ENCODE assay signal across 8 mouse cellular contexts in genomic region chr2:163718951-163719603, GRCm38 (mm10). TPM values are rescaled to one million over a fixed set of nuclear protein-coding genes. Genes with fewer than 3 reads are reported as not detected.
A peak's percentile ranks its signal among the peaks of the same experiment; 100 is the strongest.
DNase-seq lines count a peak whose midpoint lies in the region; ATAC-seq and TF ChIP-seq lines count a peak whose summit lies in the region.

No protein-coding gene starts in this region.

- H3K27ac ChIP-seq in bone marrow, adult 2 months (ENCODE audit: control insufficient read depth, insufficient read depth, low read depth, low read length, poor library complexity) = peak overlapping the region; percentile 5; the same call in 1 of the 2 replicates
- H3K27ac ChIP-seq in embryonic facial prominence, embryonic 15.5 days (replicated peaks) = peak overlapping the region; percentile 51; the same call in 1 of the 2 replicates
- 0 out of 2 replicates have a peak overlapping the region, but pooled peaks have one; percentile 29 for H3K27ac ChIP-seq in limb, embryonic 14.5 days (replicated peaks; ENCODE audit: low read depth, low read length)
- no peak overlapping the region for H3K27ac ChIP-seq in midbrain, postnatal 0 days (ENCODE audit: low read depth, low read length)

- no peaks in the 10 kb centered on the region for H3K9me3 ChIP-seq in embryonic facial prominence, embryonic 15.5 days (replicated peaks)
- no peaks in the 10 kb centered on the region for H3K9me3 ChIP-seq in limb, embryonic 14.5 days (ENCODE audit: control insufficient read depth, low read length)
- no peaks in the 10 kb centered on the region for H3K9me3 ChIP-seq in midbrain, postnatal 0 days (ENCODE audit: low read length)

- peak; percentile 85 for DNase-seq in A20 (ENCODE audit: low read depth, low spot score)
- DNase-seq in heart, adult 9 months (ENCODE audit: low spot score in 2 of 2) = peak; percentile 59 to 77
- DNase-seq in kidney, adult 9 months = peak; percentile 71
- peak; percentile 90 for DNase-seq in limb, embryonic 14.5 days (ENCODE audit: low spot score)
- peak; percentile 93 for DNase-seq in midbrain, postnatal 0 days (ENCODE audit: low spot score)
- DNase-seq in spleen, postnatal 10 days (ENCODE audit: low spot score in 2 of 2) = peak; percentile 74 to 88

- TF ChIP-seq POLR2A in bone marrow, adult 2 months (IDR thresholded peaks at IDR 0.05; ENCODE audit: borderline replicate concordance, control insufficient read depth, low read depth, low read length) = no peak
- TF ChIP-seq POLR2A in limb, embryonic 14.5 days (IDR thresholded peaks at IDR 0.05; ENCODE audit: borderline replicate concordance, extremely low read depth, insufficient read depth, insufficient read length) = no peak

- 0 out of 2 replicates have a peak, but pooled peaks cover 9% of the 10 kb centered on the region for H3K36me3 ChIP-seq in embryonic facial prominence, embryonic 15.5 days
- 0 out of 2 replicates have a peak, but pooled peaks cover 14% of the 10 kb centered on the region for H3K36me3 ChIP-seq in limb, embryonic 14.5 days (ENCODE audit: control insufficient read depth, insufficient read depth, low read length)
- peaks cover 3% of the 10 kb centered on the region; the same call in 1 of the 2 replicates for H3K36me3 ChIP-seq in midbrain, postnatal 0 days (ENCODE audit: insufficient read depth, low read length)

- peaks cover 7% of the 10 kb centered on the region; the same call in 1 of the 2 replicates for H3K4me1 ChIP-seq in bone marrow, adult 2 months (ENCODE audit: control insufficient read depth, insufficient read depth, low read length)
- peaks cover 19% of the 10 kb centered on the region for H3K4me1 ChIP-seq in embryonic facial prominence, embryonic 15.5 days
- peaks cover 4% of the 10 kb centered on the region; the same call in 1 of the 2 replicates for H3K4me1 ChIP-seq in limb, embryonic 14.5 days (ENCODE audit: control insufficient read depth, insufficient read depth, low read length)
- no peaks in the 10 kb centered on the region for H3K4me1 ChIP-seq in midbrain, postnatal 0 days (ENCODE audit: insufficient read depth, low read length)

- WGBS in bone marrow, adult 2 months = 26% methylated on average over 9 of the region's 9 CpGs
- 38% methylated on average over 9 of the region's 9 CpGs for WGBS in embryonic facial prominence, embryonic 15.5 days
- 41% methylated on average over 9 of the region's 9 CpGs for WGBS in limb, embryonic 14.5 days
- WGBS in midbrain, postnatal 0 days = 32% methylated on average over 9 of the region's 9 CpGs

- no peak overlapping the region for H3K9ac ChIP-seq in embryonic facial prominence, embryonic 15.5 days
- H3K9ac ChIP-seq in limb, embryonic 14.5 days (ENCODE audit: low read depth, low read length, severe bottlenecking) = no peak overlapping the region
- H3K9ac ChIP-seq in midbrain, postnatal 0 days (replicated peaks; ENCODE audit: low read length, poor library complexity, severe bottlenecking) = no peak overlapping the region

- H3K4me2 ChIP-seq in embryonic facial prominence, embryonic 15.5 days (replicated peaks) = no peak overlapping the region
- H3K4me2 ChIP-seq in limb, embryonic 14.5 days (replicated peaks; ENCODE audit: low read depth, low read length, severe bottlenecking) = no peak overlapping the region
- no peak overlapping the region for H3K4me2 ChIP-seq in midbrain, postnatal 0 days (ENCODE audit: low read depth, low read length, poor library complexity, severe bottlenecking)

- no peak overlapping the region for H3K4me3 ChIP-seq in bone marrow, adult 2 months (replicated peaks; ENCODE audit: control insufficient read depth, low read depth, low read length)
- H3K4me3 ChIP-seq in embryonic facial prominence, embryonic 15.5 days (replicated peaks) = no peak overlapping the region
- H3K4me3 ChIP-seq in limb, embryonic 14.5 days (replicated peaks; ENCODE audit: low read length) = no peak overlapping the region
- no peak overlapping the region for H3K4me3 ChIP-seq in midbrain, postnatal 0 days (ENCODE audit: low read depth, low read length)

- no peaks in the 10 kb centered on the region for H3K27me3 ChIP-seq in embryonic facial prominence, embryonic 15.5 days
- no peaks in the 10 kb centered on the region for H3K27me3 ChIP-seq in limb, embryonic 14.5 days (ENCODE audit: control insufficient read depth, insufficient read depth, low read length)
- H3K27me3 ChIP-seq in midbrain, postnatal 0 days (ENCODE audit: insufficient read depth, low read length) = no peaks in the 10 kb centered on the region

- peak; percentile 98 for TF ChIP-seq CTCF in bone marrow, adult 2 months (IDR thresholded peaks at IDR 0.05; ENCODE audit: control insufficient read depth, insufficient read depth, low read length)
- TF ChIP-seq CTCF in midbrain, postnatal 0 days (IDR thresholded peaks at IDR 0.05) = peak; percentile 97

- peak; percentile 79 for ATAC-seq in embryonic facial prominence, embryonic 15.5 days (ENCODE audit: insufficient number of reproducible peaks, low FRiP score, low TSS enrichment, low read depth)
- ATAC-seq in limb, embryonic 14.5 days (ENCODE audit: low FRiP score, low read depth) = peak; percentile 78
- ATAC-seq in midbrain, postnatal 0 days (ENCODE audit: low FRiP score) = peak; percentile 81

RNA-seq across cellular contexts. Expression of gene Ada, which starts 31.0 kb away (rescaled TPM):
- 4.0 and 14.9 TPM in 2 replicates for polyA plus RNA-seq in bone marrow, adult 2 months (2011; ENCODE audit: insufficient read depth, insufficient read length, low replicate concordance, missing spikeins)
- 8.1 and 8.4 TPM in 2 replicates for polyA plus RNA-seq in embryonic facial prominence, embryonic 15.5 days (2015; fragmentation: Nextera tagmentation; extraction: Ambion mirVana)
- polyA plus RNA-seq in limb, embryonic 14.5 days (2012; rRNA removed) = 6.8 and 8.1 TPM in 2 replicates
- polyA plus RNA-seq in limb, embryonic 14.5 days (2014; fragmentation: Nextera tagmentation; extraction: Ambion mirVana) = 9.4 and 9.5 TPM in 2 replicates
- 1.4 and 2.6 TPM in 2 replicates for total RNA-seq in midbrain, postnatal 0 days (2014; rRNA removed)
- 3.7 and 3.8 TPM in 2 replicates for polyA plus RNA-seq in midbrain, postnatal 0 days (2015; fragmentation: Nextera tagmentation; extraction: Ambion mirVana)
